Mouse (Mus musculus): ENCODE results near the gene Nfam1.

DNA sequence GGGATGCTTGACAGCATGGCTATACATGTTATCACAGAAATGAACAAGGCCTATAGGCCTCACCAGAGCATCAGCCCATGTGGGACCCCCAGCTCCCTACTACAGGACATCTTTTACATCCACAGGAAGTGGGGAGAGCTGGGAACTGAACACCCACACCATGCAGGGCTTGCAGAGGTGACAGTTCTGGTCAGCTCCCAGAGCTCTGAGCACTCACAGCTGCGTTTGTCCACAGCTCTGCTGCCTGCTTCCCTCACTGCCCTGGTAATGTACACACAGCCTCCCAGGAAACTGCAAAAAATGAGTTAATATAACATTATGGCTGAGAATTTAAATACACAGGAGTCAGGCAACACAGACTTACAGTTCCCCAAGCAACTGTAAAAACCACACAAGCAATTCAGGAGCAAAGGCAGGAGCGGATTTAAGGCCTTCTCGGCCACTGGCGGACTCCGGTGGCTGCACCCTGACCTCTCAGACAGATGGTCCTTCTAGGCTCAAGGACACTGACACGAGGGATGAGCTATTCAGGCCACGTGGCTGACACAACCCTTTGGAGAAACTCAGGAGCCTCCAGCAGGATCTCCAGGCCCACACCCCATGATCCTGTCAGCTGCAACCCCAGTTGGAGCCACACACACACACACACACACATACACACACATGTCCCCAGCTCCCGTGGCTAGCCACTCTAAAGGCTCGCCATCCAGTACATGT, 88.5 kb downstream of the Nfam1 start:
- TF ChIP-seq POLR2A (IDR thresholded peaks at IDR 0.05; ENCODE audit: borderline replicate concordance, insufficient read depth, low read length) = no peak
- TF ChIP-seq CTCF (IDR thresholded peaks at IDR 0.05; ENCODE audit: borderline replicate concordance, insufficient read depth, low read depth, low read length) = no peak
